Mouse (Mus musculus): ENCODE measurements around the gene Znrf3.

The Znrf3 gene

DNA sequence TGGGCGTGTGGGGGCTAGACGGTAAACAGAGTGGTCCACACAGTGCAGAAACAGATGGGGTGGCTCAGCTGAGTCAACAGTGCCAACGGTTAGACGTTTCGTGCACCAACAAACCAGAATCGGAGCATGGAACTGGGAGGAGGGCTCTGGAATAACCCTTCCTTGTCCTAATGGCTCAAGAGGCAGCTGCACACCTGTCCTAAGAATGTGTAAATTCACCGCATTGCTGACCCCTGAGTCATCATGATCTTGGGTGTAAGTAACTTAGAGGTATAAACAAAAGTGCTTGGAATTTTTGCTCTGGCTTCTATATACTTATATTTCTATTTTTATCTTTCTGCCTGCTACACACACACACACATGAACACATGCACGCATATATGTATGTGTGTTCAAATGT lies 202.5 kb downstream of the Znrf3 start:
- DNase-seq (ENCODE audit: low spot score in 2 of 2): no peak

DNA sequence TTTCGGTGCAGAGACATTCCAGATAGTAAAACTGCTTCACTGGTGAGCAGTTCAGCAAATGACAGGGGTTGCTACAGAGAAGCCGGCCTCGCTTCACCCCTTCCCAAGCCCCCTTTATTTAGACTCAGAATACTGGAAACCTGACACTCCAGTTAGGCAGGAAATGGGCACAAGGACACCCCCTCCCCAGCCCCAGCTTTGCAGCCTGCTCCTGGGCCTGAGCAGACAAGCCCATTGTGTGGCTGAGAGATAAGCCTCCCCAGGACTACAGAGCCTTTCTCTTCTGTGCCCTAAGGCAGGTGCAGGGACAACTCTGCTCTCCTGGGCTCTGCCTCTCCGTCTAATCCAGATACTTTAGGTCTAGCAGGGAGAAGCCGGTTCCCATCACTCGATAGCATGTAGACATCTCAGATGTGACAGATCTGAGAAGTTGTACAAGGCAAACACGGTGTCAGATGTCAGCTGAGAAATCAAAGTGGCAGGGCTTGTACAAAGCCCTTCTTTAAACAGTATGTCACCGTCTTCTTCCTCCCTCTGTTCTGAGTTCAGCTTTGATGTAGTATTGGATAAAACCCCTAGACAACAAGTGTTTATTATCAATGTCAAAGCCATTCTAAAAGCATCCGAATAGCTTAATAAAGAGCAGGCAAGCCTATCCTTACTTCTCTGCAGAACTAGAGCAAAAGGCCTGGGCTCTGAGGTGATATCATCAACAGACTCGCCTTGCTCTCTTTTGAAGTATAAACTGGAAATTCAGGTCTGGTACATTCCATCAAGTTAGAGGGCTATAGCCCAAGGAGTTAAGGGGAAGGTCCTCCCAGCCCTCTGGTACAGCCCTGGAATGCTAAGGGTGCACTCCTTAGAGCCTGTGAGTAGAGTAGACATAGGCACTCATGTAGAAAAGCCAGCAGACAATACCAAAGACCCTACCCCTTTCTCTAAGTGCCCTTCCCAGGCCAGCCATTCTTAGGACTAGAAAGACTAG lies 204.6 kb downstream of the Znrf3 start:
- DNase-seq (ENCODE audit: low spot score in 2 of 2): peak; percentile 56 to 63

Measured in urinary bladder, postnatal 36 days (tissue).